Mouse (Mus musculus) thymus, adult 2 months (tissue): ENCODE data around the gene Tab2.

ENCODE experiments used
- CTCF ChIP-seq: fragments of 200-500 bp; IDR thresholded peaks from 2 replicates; pipeline ENCODE4 v1.5.1; 2012; ENCODE audit warnings: mild to moderate bottlenecking, control low read depth, low read length, moderate library complexity, borderline replicate concordance; ENCODE audit not compliant: control insufficient read depth, poor library complexity, insufficient read depth; ENCODE audit errors: extremely low read depth
- POLR2A ChIP-seq: fragments of 200-500 bp; IDR thresholded peaks from 2 replicates; pipeline ENCODE4 v1.6.1; 2012; ENCODE audit warnings: mild to moderate bottlenecking, low read length, control low read depth, moderate library complexity; ENCODE audit not compliant: control insufficient read depth, poor library complexity, insufficient read depth; ENCODE audit errors: extremely low read depth

DNA sequence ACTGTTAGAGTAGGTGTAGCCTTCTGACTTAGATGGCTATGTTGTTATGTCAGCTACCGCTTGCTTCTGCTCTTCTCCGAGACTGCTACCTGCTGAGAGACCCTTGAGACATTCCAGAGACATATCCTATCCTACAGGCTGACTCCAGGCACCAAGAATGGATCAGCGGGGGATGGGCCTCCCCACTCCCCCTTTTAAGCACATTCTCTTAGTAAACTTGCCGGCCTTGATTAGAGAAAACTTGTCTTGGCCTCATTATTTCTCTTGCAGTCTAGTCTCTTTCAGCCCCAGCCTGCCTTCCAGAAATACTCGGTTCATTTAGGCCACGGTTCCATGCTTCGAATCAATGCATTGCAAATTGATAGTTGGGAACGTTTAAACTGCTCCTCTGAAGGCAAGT lies 86.3 kb downstream of the Tab2 start:
- no peak for TF ChIP-seq CTCF
- TF ChIP-seq POLR2A = no peak
